Mouse (Mus musculus) brain, adult 2 months (tissue): ENCODE results near the gene Npy1r.

Source experiments
- DNase-seq: peaks from one replicate; pipeline ENCODE4 v3.0.0; 2011; ENCODE audit warnings: low read depth, low spot score

The Npy1r gene

GRCm38 (mm10) chr8:66696970-66697843, at the start of gene Npy1r:
Gene Npy1r (plus strand): TSS chr8:66697192.
- DNase-seq = peak; percentile 88

- peak; percentile 39 for DNase-seq
Observed at GRCm38 (mm10) chr8:66681261-66681660, 15.7 kb upstream of the Npy1r start.

- DNase-seq = peak; percentile 55
Observed at GRCm38 (mm10) chr8:66687511-66688329, 9.3 kb upstream of the Npy1r start, which contains the start of gene Npy5r. Gene Npy5r (minus strand): TSS chr8:66688128.

- peak; percentile 51 for DNase-seq
Observed at GRCm38 (mm10) chr8:66688395-66688794, 8.6 kb upstream of the Npy1r start.

GRCm38 (mm10) chr8:66688799-66689198, 8.2 kb upstream of the Npy1r start:
- DNase-seq = no peak

GRCm38 (mm10) chr8:66690402-66690801, 6.6 kb upstream of the Npy1r start:
- no peak for DNase-seq

- no peak for DNase-seq
Observed at GRCm38 (mm10) chr8:66698011-66698410, 1.0 kb downstream of the Npy1r start.

GRCm38 (mm10) chr8:66698782-66699181, 1.8 kb downstream of the Npy1r start:
- peak; percentile 48 for DNase-seq

GRCm38 (mm10) chr8:66714324-66714975, 17.5 kb downstream of the Npy1r start:
- DNase-seq = peak; percentile 44

- DNase-seq = peak; percentile 73
Observed at GRCm38 (mm10) chr8:66722835-66723234, 25.8 kb downstream of the Npy1r start.

GRCm38 (mm10) chr8:66729446-66729845, 32.5 kb downstream of the Npy1r start:
- no peak for DNase-seq

- DNase-seq = no peak
Observed at GRCm38 (mm10) chr8:66731957-66732356, 35.0 kb downstream of the Npy1r start.

- no peak for DNase-seq
Observed at GRCm38 (mm10) chr8:66742359-66742758, 45.4 kb downstream of the Npy1r start.

GRCm38 (mm10) chr8:66745612-66746011, 48.6 kb downstream of the Npy1r start:
- DNase-seq = peak; percentile 68

GRCm38 (mm10) chr8:66751621-66752020, 54.6 kb downstream of the Npy1r start:
- DNase-seq = no peak

- DNase-seq = peak; percentile 72
Observed at GRCm38 (mm10) chr8:66756161-66756560, 59.2 kb downstream of the Npy1r start.
